Mouse (Mus musculus) kidney, postnatal 36 days (tissue): Measurements from ENCODE around the gene Gpr82.

Source experiments
- DNase-seq, 2 experiments: peaks; one replicate each; pipeline ENCODE4 v3.0.0; 2021 to 2022; ENCODE audit warnings: mixed read lengths in 2 of 2

Gene Gpr82

GRCm38 (mm10) chrX:13661063-13661462, at the start of gene Gpr82:
Gpr82 (plus strand) TSS chrX:13661363.
- no peak for DNase-seq

GRCm38 (mm10) chrX:13612115-13612514, 49.0 kb upstream of the Gpr82 start:
- no peak for DNase-seq

DNA sequence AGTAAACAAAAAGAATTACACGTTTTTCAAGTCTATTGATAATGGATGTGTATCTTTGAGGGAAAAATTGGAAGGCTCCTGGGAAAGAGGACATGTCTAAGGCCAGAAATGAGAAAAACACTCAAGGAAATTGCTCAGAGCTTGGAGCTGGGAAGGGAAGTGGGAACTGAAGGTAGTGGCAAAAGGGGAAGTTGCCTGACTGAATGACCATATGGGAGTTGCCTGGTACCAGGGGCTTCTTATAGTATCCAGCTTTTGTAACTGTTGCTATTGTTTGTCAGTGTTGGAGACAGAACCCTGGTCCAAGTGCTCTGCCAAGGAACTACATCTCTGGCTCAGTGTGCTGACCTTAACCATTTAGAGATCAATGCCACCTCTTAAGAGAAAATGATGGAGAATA, 44.4 kb upstream of the Gpr82 start:
- DNase-seq = no peak

GRCm38 (mm10) chrX:13617294-13617693, 43.9 kb upstream of the Gpr82 start:
- DNase-seq = no peak

DNA sequence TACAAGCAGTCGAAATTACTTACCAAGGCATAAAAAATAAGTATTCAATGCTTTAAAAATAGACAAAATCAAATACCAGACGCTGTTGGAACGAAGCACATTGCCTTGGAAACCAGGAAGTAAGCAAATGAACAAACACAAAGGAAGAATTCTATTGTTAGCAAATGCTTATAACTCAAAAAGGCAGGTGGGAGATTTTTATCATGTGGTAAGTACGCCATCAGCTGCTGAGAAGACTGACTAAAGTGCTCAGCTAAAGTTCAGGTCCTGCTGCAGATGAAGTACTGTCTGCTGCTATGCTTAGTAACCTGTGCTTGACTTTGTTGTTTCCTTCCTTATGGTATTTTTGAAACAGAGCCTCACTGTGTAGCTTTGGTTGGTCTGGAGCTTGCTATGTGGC, 42.7 kb upstream of the Gpr82 start:
- peak in 1 of 2 experiments; percentile 18 for DNase-seq

GRCm38 (mm10) chrX:13621473-13621872, 39.7 kb upstream of the Gpr82 start:
- peak; percentile 27 to 33 for DNase-seq

DNA sequence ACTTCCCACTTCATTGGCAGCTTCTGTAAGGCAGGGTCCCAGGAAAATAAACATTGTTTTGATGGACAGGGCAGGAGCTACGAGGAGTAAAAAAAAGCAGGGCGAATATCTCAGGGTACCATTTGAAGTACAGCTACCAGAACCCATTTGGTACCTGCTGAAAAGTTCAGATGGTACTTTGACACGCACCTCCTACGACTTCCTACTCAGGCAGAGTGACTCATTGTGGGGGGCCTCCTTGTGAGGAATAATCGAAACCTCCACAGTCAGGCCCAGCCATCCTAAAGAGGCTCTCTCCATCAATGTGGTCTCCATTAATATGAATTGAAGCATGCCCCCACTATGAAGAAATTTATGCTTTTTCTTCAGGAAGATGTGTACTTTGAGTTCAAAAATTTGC, 38.5 kb upstream of the Gpr82 start:
- no peak for DNase-seq

DNA sequence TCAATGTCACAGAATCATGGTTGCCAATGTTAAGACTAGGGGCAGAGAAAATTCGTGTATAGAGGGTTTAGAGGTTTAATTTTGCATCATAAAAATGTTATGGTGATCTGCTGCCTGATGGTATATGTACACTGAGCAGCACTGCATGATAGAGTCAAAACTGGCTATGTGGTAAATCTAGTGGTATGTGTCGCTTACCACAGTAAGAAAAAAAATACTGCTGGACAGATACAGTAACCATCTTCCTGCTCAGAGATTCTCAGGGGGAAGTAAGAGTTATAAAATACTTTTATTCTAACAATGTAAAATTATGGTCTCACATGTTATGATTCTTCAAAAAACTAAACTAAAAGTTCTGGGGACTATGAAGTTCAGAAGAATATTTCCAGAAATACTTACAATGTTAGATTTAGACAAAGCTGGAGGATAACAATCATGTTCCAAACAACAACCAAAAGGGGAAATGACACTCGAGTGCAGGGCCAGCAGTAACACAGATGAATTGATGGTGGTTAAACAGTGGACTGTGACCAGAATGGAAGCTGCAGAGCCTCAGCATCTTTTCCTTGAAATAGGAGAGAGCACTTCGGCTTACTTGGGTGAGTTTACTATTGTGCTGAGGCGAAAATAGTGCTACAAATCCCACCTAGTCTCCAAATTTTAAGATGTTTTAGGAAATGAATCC, 29.4 kb upstream of the Gpr82 start, which contains the start of gene Gpr34:
Gene Gpr34, plus strand, starts transcription at position 491 of the 685 bp plus-strand sequence.
- no peak for DNase-seq

- DNase-seq = no peak
Observed at GRCm38 (mm10) chrX:13636398-13636797, 24.8 kb upstream of the Gpr82 start.

GRCm38 (mm10) chrX:13638894-13639293, 22.3 kb upstream of the Gpr82 start:
- DNase-seq = no peak

- DNase-seq = no peak
Observed at GRCm38 (mm10) chrX:13651889-13652288, 9.3 kb upstream of the Gpr82 start.

DNA sequence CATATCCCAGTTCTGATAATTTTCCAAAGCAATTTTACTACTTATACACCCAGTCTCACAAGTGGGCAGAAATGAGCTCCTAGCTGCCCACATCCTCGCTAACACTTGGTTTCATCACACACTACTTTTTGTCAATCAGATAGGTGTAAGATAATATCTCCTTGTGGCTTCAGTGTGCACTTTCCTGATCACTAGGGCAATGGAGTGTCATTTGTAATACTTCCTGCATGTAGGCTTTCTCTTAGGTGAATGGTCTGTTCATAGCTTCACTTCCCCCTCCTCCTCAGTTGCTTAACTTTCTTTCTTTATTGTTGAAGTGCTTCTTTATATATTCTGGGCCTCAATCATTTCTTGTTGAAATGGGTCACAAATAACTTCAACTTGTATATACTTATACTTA, 8.9 kb upstream of the Gpr82 start:
- DNase-seq = no peak

DNA sequence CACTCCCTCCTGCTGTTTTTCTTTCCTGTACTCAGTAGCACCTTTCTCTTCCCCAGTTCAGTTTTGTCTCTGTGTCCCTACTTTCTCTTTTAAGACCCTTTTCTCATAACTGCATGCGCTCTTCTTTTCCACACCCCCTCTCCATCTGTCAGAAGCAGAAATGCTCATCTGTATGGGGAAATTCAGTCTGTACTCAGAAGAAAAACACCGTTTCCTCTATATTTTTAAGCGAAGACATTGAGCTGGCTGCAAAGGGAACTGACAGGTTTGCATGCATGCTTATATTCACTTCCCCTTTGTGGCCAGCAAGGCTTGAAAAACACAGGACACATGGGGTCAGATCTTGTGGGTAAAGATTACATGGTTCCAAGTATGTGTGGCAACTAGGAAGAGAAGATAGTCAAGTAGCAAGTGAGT, 6.2 kb upstream of the Gpr82 start:
- DNase-seq = no peak

DNA sequence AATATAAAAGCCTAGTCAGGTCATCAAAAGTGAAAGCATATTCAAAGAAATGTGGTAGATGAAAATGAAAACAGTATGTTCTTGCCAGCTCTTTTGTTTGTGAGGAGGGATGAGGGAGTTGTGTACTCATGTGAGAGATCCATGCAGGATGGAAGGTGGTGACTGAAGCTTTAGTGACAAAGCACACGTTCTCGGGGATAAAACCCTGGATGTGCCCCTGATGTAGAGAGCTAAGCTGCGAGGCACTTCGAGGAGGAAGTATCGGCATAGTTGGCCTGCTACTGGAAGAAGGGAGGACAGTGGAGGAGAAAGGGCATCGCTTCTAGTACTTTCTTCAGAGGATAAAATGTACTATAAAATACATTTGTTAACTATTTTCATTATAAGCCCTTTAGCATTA, 5.3 kb upstream of the Gpr82 start:
- no peak for DNase-seq

DNA sequence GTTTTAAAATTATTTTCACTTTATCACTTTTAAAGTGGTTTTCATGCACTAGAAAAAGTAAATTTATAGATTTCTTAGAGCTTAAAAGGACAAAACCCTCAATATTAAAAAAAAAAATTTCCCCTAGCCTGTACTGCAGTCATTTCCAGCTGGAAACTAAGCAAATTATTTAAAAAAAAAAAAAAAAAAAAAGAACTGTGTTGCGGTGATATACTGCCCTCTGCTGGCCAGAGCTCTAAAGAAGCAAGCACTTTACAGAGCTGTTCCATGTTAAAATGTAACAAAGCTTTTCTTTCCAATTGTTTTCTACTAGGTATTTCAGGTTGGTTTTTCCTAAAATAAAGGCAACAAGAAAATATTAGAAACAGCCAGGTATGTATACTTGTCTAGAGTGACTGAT, 4.4 kb upstream of the Gpr82 start:
- peak; percentile 46 to 76 for DNase-seq

DNA sequence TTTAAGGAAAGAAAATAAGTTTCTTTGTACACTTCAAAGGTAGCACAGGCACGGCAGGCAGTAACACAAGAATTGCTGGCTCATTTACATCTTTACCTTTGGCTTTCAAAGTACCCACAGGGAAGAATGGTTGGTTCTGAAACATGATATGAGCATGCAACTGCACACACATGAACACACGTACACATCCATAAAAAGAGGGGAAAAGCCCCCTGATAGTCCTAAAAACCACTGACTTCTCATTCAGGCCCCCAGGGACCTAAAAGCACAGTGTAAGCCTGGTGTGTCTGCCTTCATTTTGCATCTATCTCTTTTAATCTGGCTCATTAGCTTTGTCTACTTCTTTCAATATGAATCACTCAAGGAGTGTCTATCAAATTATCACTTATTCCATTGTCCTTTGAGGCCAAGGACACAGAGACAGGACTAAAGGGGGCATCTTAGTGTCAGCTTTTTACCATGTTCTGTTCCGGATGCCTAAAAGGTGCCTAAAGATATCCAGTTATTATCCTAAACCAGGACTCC, 2.5 kb upstream of the Gpr82 start:
- DNase-seq = no peak

GRCm38 (mm10) chrX:13659201-13659890, 1.8 kb upstream of the Gpr82 start:
- no peak for DNase-seq

GRCm38 (mm10) chrX:13668867-13669266, 7.7 kb downstream of the Gpr82 start:
- no peak for DNase-seq

GRCm38 (mm10) chrX:13670342-13670741, 9.2 kb downstream of the Gpr82 start:
- no peak for DNase-seq

GRCm38 (mm10) chrX:13673001-13673400, 11.8 kb downstream of the Gpr82 start:
- DNase-seq = no peak

DNA sequence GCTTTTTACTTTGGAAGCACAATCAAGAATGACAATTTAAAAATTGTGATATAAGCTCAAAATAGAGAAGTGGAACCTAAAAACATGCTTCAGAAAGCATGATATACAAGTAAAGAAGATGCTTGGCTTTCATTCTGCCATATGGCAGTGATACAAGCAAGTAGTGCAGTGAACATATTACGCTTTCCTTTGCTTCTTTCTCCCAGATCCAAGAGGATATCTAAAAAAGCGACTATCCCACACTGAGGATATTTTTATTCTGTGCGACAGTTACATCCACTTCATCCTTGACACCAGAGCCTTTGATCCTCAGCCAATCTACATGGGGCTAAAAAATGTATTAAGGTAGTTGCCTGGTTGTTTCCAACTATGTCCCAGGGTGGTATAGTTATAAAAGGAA, 20.6 kb downstream of the Gpr82 start:
- DNase-seq = no peak

DNA sequence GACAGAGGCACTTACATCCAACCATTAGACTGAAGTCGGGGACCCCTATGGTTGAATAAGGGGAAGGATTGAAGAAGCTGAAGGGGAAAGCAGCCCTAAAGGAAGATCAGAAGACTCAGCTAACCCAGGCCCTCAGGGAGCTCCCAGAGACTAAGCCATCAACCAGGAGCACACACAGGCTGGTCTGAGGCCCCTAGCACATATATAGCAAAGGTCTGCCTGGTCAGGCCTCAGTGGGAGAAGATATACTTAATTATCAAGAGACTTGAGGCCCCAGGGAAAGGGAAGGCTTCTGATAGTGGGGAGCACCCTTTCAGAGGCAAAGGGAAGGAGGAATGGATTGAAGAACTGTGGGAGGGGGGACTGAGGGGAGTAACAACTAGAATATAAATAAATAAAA, 25.4 kb downstream of the Gpr82 start:
- DNase-seq = no peak

DNA sequence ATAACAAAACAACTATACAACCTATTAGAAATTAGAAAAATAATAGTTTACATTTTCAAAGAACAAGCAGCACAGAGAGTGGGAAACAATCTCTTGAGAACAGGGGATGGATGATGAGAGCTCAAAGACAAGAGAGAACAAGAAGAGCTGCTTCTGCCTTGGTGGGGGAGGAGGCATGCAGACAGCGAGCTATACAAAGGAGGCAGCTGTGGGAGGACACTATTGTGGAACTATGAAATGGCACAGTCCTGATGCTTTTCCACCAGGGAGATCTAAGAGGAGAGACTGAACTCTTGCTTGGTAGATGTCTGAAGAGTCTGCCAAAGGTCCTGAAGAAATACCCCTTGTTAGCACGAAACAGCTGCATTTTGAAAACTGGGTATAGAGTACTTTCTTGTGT, 27.2 kb downstream of the Gpr82 start:
- no peak for DNase-seq

DNA sequence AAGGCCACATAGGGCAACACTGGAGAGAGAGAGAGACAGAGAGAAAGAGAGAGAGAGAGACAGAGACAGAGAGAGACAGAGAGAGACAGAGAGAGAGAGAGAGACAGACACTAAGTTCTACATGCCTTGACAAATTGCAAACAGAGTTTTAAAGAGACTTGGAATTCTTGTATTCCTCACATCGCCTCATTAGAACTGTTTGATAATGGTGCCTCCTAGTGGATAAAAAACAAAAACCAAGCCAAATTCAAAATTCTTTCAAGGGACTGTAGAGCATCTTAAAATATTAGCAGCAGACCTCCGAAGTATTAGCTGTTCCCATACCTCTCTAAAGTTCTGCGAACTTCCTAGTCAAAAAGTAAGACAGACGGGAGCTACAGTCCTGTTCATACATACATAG, 30.7 kb downstream of the Gpr82 start:
- DNase-seq = no peak
